Mouse (Mus musculus) WW6 (cell line): ENCODE measurements around the gene Dync1h1.
"Not testable (repeated sequence)": the region's sequence is repeated elsewhere in the genome, so short reads cannot be mapped to it uniquely, and the experiment has no call there.

Experiments used
- DNase-seq: peaks from one replicate; pipeline ENCODE4 v3.0.0-alpha.2; 2013; ENCODE audit warnings: low read depth, low spot score

Dync1h1 gene

DNA sequence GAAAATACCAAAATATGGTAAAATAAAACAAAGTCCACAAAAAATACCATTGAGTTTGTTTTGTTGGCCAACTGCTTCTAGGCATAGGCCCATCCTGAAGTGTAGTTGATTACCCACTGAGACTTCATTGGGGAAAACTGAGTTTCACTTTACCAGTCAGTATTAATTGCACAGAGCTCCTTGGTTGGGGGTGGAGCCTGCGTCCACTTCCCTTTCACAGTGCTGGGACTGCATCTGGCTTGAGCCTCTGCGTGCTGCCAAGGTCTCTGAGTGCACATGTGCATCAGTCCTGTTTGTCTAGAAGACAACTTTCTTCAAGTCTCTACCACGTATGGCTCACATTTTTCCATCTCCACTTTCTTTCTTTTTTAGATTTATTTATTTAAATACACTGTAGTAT, 4.9 kb downstream of the Dync1h1 start:
- no peak for DNase-seq

DNA sequence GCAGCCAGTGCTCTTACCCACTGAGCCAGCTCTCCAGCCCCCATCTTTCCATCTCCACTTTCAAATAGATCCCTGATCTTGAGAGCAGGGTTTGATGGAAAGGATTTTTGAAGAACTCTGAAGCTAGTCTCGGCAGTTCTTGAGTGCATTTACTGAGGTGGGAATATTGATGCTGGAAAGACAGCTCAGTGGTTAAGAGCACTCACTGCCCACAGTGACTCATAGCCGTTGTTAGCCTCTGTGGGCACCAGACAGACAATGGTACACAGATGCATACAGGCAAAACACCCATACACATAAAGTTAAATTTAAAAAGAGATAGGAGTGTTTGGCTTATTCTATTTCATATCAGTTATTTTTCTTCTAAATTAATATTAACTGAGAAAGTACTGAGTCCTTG, 5.4 kb downstream of the Dync1h1 start:
- DNase-seq = no peak

DNA sequence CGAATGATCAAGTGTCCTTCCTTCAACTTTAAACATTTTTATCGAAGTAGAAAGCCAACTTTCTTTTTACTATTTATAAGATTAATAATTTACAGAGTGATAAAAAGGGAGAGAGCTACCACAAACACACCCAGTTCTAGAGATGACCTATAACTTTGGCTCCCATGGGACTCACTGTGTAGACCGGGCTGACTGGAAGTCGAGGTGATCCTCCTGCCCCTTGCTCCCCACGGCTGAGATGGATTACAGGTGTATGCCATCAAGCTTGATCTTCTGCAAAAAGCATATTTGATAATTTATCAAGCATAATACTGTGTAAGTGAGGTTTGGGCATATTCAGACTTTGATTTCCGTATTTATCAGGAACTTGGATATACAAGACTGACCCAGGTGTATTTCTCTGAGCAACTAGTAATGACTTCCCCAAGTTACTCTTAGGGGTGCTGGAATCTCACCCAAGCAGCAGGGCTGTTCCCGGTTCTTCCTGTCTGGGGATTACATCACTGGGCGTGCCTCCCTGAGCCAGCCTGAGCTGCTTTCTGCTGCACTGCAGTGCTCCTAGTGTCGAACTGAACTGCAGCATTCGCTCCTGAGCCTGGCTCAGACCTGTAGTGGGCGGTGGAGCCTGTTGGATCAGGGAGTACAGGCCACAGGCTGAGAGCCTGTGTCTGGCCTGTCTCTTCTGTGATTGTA, 7.4 kb downstream of the Dync1h1 start:
- DNase-seq = peak; percentile 82

DNA sequence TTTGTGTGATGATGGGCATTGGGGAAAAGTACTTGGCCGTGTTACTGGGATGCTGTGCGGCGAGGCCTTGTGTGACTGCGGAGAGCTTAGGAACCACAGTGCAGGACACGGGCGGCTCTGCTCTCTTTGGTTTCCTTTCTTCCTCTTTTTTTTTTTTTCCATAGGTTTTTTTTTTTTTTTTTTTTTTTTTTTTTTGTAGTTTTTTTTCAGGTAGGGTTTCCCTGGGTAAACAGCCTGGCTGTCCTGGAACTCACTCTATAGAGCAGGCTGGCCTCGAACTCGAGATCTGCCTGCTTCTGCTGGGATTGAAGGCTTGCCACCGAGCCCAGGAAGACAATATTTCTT, 7.9 kb downstream of the Dync1h1 start:
- DNase-seq = no peak

DNA sequence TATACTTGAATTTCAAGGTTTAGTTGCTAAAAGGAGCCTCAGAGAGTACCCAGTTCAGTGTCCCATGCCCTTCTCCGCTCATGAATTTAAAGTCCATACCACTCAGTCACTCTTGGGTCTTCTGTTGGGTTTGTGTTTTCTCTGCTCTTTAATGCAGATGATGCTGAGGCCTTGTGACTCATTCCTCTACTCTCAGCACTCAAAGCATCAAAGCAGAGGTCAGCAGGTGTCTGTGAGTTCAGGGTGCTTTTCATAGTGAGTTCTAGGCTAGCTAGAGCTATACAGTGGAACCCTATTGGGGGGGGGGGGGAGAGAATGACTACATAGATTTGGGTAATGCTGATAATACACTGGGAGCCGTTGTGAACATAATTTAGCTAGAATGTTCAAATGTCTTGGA, 9.5 kb downstream of the Dync1h1 start:
- no peak for DNase-seq

DNA sequence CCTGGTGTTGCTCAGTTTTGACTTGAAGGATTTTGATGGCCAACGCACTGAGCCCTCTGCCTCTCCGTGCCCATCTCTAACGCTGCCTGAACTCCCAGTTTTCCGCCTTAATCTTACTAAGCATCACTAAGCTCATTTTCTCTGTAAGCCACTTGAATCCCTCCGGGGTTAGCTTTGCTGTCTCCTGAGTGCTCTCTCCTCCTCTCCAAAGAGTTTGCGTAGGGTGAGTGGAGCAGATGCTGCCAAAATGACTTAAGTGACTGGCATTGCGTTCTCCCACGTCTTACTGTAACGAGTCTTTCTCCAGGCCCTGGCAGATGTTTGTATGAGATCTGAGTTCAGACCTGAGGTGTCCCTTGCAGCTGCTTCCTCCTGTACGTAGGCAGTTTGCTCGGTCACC, 28.8 kb downstream of the Dync1h1 start:
- no peak for DNase-seq

DNA sequence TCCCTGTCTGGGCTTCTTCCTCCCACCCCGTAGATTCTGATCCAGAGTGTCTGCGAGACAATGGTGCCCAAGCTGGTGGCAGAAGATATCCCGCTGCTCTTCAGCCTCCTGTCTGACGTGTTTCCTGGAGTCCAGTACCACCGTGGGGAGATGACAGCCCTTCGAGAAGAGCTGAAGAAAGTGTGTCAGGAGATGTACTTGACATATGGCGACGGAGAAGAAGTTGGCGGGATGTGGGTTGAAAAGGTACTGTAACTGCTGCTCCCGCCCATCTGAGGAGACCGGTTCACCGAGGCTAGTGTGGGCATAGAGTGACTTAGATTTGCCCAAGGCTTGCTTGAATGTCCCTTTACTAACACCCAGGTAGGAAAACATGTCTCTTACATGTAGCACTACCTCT, 35.0 kb downstream of the Dync1h1 start:
- DNase-seq = no peak

DNA sequence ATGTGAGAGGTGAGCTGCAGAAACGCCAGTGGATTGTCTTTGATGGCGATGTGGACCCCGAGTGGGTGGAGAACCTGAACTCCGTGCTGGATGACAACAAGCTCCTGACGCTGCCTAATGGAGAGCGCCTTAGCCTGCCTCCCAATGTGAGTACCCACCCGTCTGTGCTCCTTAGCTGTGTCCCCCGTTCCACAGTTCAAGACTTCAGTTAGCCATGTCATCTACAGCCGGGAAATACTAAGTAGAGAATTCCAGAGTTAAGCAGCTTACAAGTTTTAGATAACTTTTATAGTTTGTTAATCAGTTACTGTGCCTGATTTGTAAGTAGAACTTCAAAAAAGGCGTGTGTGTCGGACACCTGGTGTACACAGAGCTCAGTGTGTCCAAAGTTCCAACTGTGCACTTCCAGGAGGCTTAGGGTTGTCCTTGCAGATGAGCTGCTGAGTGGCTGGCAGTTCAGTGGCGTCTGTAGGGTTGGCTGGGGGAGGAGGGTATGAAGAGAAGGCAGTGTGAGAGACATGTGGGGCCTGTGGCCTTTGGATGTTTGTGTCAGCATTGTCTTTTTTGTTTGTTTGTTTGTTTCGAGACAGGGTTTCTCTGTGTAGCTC, 36.4 kb downstream of the Dync1h1 start:
- DNase-seq = no peak

DNA sequence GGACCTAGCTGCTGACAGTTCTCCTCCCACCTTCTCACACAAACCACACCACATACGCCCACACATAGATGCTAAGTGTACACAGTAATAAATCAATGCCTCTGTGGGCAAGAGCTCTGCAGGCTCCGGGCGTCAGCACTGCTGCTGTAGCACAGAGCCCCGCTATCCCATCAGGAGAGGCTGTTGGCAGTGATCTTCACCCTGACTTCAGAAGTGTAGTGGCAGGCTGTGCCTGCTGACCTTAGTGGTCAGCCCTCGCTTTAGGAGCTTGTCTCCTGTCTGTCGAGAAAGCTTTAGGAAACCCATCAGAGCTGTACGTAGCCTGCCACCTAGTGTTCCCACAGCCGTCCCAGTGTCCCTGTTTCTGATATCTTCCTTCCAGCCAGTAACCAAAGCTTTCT, 49.0 kb downstream of the Dync1h1 start:
- no peak for DNase-seq

DNA sequence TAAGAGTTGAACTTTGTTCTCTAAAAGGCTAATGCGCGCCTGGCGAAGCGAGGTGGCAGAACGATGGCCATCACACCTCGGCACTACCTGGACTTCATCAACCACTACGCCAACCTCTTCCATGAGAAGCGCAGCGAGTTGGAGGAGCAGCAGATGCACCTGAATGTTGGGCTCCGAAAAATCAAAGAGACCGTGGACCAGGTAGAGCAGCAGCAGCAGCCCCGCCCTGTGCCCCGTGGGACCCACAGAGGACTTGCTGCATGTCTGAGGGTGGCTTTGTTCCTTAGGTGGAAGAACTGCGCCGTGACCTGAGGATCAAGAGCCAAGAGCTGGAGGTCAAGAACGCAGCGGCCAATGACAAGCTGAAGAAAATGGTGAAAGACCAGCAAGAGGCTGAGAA, 50.2 kb downstream of the Dync1h1 start:
- no peak for DNase-seq

DNA sequence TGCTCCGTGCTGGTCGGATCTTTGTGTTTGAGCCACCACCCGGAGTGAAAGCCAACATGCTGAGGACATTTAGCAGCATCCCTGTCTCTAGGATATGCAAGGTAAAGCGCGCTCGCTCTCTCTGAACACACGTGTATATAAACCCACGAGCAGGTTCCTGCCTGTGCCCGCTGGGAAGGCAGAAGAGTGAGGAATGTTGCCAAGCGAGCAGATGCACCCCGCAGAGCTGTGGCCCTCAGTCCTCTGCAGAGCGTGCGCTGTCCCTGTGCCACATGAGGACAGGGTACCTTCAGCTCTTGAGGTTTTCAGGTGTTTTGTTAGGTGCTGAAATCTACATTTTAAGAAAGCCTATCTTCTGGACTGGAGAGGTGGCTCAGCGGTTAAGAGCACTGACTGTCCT, 60.5 kb downstream of the Dync1h1 start:
- DNase-seq = no peak

DNA sequence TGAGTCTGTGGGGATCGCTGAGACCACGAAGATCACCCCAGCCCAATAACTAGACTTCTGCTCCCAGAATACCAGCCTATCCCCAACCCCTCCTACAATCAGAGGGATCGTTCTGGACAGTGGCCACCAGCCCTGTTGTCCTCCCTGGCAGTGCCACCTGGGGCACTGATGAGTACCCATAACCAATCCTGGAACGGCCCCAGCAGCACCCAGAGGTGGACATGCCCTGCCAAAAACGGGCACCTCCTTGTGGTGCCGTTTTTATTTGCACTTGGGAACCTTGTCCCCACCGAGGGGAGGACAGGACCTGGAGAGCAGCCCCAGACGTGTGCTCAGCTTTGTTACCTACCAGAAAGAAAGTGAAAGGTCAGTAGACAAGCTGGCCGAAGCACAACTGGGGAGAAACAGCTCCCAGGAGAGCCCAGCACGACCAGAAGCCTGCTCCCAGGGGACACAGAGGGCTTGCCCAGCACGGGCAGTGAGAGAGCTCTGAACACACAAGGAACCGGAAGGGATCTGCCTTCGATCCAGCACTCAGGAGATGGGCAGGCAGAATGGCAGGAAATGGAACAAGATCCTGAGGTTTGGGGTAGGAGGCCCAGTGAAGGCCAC, 66.3 kb downstream of the Dync1h1 start:
- no peak for DNase-seq

DNA sequence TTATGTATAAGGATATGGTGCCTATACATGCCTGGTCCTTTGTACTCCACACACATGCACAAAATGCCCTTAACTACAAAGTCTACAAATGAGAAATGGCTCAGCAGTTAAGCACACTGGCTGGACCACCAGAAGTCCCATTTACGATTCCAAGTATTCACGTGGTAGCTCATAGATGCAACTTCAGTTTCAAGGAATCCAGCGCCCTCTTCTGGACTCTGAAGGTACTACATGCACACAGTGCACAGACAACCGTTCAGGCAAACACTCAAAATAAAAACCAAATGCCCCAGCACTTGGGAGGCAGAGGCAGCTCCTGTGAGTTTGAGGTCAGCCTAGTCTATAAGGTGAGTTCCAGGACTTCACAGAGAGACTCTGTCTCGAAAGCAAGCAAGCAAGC, 73.0 kb downstream of the Dync1h1 start:
- DNase-seq = no peak

DNA sequence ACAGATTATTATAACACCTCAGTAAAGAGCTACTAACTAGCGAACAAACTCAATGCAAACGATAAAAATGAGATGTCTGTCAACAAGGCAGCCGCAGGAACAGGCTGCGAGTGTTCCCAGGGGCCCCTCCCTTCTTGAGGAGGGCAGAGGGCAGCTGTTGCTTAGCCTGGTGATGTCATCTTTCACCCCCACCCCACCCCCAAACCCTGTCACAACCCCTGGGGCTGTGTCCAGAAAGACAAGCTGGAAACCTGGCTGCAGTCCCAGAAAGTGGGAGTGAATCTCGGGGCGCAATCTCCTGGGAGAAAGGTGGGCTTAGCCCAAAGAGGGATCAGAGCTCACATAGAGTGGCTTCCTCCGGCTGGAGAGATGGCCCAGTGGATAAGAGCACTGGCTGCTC, 79.9 kb downstream of the Dync1h1 start:
- DNase-seq = no peak

DNA sequence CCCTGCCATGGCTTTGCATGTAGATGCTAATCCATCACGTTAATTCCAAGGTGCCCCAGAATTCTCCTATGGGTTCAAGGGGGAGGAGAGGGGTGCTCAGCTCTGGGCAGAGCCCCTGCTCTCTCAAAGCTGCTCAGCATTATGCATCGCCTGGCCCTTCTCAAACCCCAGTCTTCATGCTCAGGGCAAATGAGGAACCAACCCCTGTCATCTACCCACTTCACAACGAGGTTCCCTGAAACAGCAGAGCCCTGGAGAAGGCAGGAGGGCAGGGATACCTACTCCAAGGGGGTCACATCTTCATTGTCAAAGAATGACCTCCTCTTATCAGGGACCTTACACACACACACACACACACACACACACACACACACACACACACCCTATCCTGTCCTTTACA, 80.6 kb downstream of the Dync1h1 start:
- no peak for DNase-seq

DNA sequence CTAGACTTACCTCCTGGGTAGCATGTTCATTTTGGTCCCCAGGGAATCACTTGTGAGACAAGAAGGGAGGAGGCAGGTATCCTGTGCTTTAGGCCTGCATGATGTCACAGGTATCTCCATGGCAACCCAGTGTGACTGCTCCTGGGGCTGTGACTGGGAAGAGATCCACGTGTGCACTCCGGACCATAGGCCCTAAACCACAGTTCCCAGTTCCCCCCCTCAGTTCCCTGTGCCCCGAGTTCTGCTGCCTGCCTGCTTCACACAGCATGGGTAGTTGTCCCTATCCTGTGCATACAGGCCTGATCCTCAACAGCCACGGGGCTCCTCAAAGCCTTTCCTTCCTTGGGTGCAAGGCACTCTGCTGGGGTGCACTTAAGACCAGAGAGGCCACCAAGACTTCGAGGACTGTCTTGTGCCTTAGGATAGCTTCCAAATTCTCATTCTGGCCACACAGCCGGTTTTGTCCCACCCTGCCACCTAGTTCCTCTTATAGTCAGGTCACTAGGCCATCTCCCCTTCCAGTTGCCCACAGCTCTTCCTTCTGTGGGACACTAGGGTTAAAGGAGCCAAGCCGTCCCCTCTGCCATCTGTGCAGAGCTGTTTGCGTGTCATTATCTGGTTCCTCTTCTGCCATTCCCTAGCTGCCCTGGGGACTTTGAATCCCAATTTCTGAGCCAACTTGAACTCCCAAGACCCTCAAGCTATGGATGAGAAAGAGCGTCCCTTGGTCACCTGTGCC, 81.5 kb downstream of the Dync1h1 start, which contains the start of gene 1700001K19Rik:
Gene 1700001K19Rik (minus strand): TSS at position 59 of the 739 bp plus-strand sequence.
- no peak for DNase-seq

DNA sequence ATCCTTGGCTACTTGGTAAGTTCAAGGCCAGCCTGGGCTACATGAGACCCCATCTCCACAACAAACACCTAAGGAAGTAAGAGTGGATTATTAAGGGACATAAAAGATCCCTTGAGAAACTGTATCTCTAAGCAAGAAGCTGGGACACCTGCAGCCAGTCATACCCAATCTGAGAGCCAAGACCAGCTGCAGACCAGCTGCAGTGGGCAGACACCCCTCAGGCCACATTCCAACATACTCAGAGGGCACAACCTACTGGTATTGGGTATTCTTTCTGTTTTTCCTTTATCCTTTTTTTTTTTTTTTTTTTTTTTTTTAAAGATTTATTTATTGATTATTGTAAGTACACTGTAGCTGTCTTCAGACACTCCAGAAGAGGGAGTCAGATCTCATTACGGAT, 82.3 kb downstream of the Dync1h1 start:
- no peak for DNase-seq

DNA sequence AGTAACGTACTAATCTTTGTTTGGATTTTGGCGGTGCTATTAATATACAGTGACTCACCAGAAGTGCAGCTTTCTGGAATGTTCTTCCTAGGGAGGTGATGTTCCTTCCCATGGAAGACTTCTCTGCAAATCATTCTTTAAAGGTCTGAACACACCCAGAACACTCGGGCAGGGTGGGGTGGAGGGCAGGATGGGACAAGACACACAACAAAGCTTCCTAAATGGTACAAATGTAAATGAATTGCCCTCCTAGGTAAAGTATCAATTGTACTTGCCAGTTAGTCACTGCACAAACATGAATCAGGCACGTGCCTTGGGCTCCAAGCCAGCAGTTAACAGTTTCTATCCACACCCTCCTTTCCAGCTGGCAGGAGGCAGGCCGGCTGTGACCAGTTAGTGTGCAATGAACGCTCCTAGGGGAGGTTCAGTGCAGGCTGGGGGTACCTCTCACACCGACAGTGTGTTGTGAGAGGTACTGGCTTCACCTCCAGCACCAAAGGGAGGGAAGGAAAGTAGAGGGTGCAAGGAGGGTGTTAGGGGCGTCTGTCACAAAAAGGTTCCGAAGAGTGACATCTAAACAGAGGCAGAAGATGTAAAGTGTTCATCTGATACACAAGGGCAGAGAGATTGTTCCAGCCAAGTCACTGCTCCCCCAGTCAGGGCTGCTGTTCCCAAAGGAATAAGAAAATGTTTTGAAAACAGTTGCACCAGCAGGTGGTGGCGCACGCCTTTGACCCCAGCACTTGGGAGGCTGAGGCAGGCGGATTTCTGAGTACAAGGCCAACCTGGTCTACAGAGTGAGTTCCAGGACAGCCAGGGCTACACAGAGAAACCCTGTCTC, 86.9 kb downstream of the Dync1h1 start:
- no peak for DNase-seq

DNA sequence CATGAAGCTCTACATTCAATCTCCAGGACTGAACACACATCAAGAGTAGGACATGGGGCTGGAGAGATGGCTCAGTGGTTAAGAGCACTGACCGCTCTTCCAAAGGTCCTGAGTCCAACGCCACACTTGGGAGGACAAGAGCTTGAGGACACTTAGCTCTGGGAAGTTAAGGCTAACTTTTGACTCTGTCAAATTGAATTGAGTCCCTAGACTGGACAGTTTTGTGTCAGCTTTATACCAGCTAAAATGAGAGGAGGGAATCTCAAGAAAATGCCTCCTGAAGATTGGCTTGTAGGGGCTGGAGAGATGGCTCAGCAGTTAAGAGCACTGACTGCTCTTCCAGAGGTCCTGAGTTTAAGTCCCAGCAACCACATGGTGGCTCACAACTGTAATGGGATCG, 87.7 kb downstream of the Dync1h1 start:
- DNase-seq = not testable (repeated sequence)

DNA sequence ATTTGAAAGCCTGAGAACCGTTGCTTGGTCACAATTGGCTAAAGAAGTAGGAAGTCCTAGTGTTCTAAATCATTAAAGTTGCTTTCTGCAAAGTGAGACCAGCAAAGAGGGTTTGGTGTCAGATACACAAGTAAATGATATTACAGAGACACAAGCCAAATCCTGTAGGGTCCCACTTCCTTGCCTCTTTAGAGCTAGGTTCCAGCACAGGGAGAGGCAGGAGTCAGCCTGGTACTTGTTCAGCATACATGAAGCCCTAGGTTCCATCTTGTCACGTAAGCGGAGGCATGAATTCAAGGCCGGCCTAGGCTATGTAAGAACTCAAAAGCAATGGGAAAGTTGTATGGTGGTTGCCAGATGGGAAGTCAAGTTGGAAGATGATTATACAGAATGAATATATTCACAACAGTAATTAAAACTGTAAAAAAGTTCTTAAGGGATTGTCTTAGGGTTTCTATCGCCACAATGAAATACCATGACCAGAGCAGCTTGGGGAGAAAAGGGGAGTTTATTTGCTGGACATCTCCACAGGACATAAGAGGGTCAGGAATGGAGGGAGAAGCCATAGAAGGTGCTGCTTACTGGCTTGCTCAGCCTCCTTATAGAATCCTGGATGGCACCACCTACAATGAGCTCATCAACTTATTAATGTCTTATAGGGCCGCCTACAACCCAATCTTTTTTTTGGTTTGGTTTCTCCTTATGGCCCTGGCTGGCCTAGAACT, 88.8 kb downstream of the Dync1h1 start:
- DNase-seq = no peak

DNA sequence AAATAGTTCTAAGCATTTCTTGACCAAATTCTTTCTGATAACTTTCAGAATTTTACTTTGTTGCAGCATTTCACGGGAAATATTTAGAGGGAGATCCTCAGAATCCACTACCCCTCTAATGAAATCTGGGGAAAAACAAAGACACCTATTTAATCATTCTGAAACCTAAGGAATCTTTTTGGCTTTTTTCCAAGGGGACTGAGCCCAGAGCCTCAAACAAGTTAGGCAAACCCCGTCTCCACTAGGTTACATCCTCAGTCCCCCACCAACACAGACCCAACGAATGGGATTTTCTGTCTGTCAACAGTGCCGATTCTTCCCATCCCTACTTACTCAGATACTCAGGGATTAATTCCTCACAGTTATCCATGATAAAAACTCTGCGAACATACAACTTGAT, 92.1 kb downstream of the Dync1h1 start:
- DNase-seq = not testable (repeated sequence)
